Mouse (Mus musculus): Measurements from ENCODE around the gene B3galt6.

The B3galt6 gene

GRCm38 (mm10) chr4:155991211-155991907, 1.1 kb downstream of the B3galt6 start:
- DNase-seq (ENCODE audit: low spot score) = no peak

- DNase-seq (ENCODE audit: low spot score) = no peak
Observed at GRCm38 (mm10) chr4:155983788-155984187, 8.7 kb downstream of the B3galt6 start.

GRCm38 (mm10) chr4:155981436-155982082, 10.9 kb downstream of the B3galt6 start:
- no peak for DNase-seq (ENCODE audit: low spot score)

DNA sequence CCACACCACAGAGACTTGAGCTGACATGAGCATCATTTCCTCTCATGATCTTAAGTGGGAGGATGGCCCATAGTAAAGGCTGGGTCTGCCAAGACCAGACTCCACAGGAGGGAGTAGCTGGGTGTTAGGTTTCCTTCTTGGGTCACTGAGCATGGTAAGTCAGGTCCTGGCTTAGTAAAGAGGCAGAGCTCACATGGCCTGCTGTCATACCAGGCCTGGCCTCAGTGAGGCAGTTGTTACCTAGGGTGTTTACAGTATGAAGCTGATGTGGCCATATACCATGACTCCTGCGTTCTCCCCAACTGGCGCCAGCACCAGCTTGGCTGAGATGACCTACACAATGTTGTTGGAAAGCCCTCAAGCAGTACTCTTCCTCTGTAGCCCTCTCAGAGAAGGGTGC, 19.2 kb downstream of the B3galt6 start:
- DNase-seq (ENCODE audit: low spot score) = no peak

DNA sequence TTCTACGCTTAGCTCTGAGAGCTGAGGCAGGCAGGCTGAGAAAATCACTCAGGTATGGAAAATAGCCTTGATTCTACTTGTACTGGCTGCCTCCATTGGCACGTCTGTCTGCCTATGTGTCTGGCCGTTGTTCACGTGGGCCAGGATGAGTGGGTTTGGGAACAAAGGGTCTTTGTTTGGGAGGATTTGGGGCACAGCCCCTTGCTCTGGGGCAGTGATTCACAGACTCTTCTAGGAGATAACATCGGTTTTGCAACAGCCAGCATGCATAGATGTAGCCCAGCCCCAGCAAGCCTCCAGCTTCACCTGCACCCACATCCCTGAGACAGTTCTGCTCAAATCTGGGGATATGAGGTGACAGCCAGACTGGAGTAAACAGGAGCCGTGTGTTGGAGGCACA, 19.8 kb downstream of the B3galt6 start:
- DNase-seq (ENCODE audit: low spot score) = no peak

DNA sequence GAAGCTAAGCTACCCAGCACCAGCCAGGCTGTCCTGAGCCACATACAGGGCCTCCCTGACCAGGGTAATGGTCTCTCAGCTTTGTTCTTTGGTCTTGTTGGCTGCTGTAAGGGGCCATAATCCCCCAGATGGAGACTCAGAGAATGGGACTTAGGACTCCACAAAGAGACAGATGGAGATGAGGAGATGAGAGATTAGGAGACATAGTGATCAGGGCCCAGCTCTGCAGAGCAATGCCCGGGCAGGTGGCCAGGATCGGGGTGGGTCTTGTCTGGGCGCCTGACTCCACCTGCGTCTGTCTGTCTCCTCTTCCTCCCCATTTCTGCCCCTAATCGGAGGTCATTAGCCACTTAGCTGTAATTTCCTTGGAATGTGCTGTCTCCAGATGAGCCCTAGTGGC, 22.2 kb downstream of the B3galt6 start:
- DNase-seq (ENCODE audit: low spot score) = no peak

GRCm38 (mm10) chr4:155969043-155969653, 23.3 kb downstream of the B3galt6 start:
- DNase-seq (ENCODE audit: low spot score) = no peak

DNA sequence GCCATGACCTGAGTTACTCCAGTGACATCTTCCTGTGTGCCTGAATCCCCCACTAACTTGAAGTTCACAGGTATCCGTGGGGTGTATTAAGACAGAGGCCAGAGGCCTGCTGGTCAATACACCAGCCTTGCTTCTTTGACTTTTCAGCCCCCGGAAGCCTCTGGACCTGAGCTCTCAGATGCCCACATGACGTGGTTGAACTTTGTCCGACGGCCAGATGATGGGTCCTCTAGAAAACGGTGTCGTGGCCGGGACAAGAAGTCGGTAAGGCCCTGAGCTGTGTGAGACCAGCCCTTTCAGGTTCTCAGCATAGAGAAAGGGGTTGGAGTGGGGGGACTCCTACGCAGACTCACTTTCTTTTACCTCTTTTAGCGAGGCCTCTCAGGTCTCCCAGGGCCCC, 28.1 kb downstream of the B3galt6 start:
- no peak for DNase-seq (ENCODE audit: low spot score)

DNA sequence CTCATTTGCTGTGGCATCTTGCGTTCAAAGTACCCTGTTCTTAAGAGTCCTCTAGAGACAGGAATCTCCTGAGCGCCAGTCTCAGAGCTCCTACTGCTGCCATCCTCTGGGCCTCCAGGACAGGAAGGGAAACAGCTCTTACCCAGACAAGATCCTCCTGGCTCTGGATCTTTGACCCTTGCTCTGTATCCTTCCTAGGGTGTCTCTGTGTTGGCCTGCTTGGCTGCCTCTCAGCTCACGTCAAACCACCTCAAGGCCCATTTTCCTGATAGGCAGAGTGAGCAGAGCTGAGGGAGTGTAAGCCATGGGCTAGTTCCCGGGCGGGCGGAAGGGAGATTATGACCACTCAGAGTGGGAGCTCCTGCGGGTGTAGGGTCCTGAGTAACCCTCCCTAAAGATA, 29.3 kb downstream of the B3galt6 start:
- DNase-seq (ENCODE audit: low spot score) = no peak

DNA sequence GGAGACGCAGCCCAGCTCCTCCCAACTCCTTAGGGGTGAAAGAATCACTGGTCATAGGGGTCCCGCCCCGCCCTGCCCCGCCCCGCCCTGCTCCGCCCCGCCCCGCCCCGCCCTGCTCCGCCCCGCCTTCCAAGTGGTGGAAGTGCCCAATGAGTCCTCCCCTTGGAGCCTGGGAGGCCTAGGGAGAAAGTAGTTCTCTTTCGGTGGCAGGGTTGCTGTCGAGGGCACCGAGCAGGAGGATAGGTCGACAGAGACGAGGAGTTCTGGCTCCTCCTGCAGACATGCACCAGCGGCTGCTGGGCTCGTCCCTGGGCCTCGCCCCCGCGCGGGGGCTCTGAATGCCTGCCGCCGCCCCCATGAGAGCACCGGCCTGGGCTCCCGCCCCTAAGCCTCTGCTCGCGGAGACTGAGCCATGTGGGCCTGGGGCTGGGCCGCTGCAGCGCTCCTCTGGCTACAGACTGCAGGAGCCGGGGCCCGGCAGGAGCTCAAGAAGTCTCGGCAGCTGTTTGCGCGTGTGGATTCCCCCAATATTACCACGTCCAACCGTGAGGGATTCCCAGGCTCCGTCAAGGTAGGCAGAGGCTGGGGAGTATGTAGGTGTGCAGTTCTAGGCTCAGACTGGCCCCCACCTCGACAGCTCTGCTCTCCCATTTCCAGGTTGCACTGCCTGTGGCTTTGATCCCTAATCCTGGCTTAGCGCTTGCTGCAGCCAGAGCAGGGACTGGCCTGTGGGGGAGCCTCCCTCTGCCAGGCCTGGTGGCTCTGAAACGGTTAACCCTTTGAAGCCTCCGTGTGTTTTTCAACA, 30.1 kb downstream of the B3galt6 start, which contains the start of gene C1qtnf12:
C1qtnf12 (plus strand) TSS at position 152 of the 805 bp plus-strand sequence.
- DNase-seq (ENCODE audit: low spot score) = peak; percentile 63

- DNase-seq (ENCODE audit: low spot score) = peak; percentile 66
Observed at GRCm38 (mm10) chr4:155959275-155959674, 33.2 kb downstream of the B3galt6 start.

- DNase-seq (ENCODE audit: low spot score) = no peak
Observed at GRCm38 (mm10) chr4:155955491-155955890, 37.0 kb downstream of the B3galt6 start.

GRCm38 (mm10) chr4:155947094-155947493, 45.4 kb downstream of the B3galt6 start:
- DNase-seq (ENCODE audit: low spot score) = no peak

GRCm38 (mm10) chr4:155944271-155944670, 48.2 kb downstream of the B3galt6 start:
- DNase-seq (ENCODE audit: low spot score) = no peak

DNA sequence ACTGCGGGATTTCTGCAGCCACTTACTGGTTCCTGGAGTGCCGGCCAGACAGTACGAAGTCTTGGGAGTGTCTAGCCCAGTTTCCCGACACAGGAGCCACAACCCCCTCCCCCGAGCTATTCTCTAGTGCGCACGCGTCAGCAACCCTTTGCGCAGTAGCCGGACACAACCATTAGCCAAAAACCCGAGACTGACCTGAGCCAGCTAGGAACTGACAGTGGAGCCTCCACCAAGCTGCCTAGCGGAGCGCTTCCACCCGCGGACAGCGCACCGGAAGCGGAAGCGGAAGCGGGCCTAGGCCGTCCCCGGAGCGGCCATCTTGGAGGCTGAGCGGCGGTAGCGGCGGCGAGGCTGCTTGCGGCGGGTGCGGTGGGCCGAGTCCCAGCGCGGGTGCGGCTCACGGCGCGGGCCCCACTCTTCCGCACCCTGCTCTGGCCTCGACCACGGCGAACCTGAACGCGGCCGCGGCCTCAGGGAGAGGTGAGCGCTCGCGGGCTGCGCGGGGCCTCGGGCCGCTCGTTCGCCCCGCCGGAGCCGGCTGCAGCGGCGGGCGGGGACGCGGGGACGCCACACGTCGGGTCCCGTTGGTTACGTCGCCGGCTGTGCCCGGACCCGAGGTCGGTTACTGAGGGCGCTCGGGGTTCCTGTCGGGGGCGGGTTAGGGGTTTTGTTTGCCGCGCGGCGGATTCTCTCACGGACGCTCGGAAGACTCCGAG, 48.8 kb downstream of the B3galt6 start, which contains the start of gene Ube2j2:
Ube2j2 (plus strand) TSS at position 298 of the 716 bp plus-strand sequence.
- DNase-seq (ENCODE audit: low spot score) = peak; percentile 97

DNA sequence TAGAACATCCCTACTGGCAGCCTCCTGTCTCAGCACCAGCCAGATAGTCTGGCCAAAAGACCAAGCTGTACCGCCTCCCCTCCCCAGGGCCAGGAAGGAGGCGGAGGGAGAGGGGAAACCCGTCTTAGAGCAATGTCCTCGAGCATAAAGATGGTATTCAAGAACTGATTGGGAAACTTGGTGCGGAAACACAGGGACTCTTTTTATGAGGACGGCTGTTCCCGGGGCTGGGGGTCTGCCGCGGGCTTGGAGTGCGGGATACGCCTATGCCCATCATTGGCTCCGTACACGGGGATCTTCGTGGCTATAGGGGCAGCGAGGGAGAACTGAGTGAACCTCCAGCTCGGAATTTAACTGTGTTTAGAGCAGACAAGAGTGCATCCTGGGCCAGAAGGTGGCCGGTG, 49.4 kb downstream of the B3galt6 start:
- no peak for DNase-seq (ENCODE audit: low spot score)

Measured in ovary, postnatal 36 days (tissue).